Mouse (Mus musculus) G1E (cell line): Measurements from ENCODE around the gene Fkbp7. TPM values are rescaled to one million over a fixed set of nuclear protein-coding genes. Genes with fewer than 3 reads are reported as not detected.

ENCODE experiments used
- ATAC-seq: 2 replicates; pipeline ENCODE4 v1.8.0; 2016; ENCODE audit warnings: mild to moderate bottlenecking; ENCODE audit not compliant: insufficient number of reproducible peaks, poor library complexity, low FRiP score, severe bottlenecking; ENCODE audit errors: extremely low read depth
- DNase-seq: peaks from one replicate; pipeline ENCODE4 v3.0.0; 2012; ENCODE audit warnings: low spot score
- H3K27me3 ChIP-seq: 2 replicates; pipeline ENCODE4 v1.6.1; 2012; ENCODE audit warnings: mild to moderate bottlenecking, low read length, inconsistent platforms; ENCODE audit not compliant: insufficient read depth
- H3K36me3 ChIP-seq: replicated peaks from 2 replicates; pipeline ENCODE3; 2012; ENCODE audit warnings: mild to moderate bottlenecking, inconsistent platforms
- H3K4me1 ChIP-seq: 2 replicates; pipeline ENCODE4 v1.6.1; 2012; ENCODE audit warnings: low read depth, low read length, inconsistent platforms, mixed read lengths; ENCODE audit not compliant: insufficient read depth
- H3K4me3 ChIP-seq: 2 replicates; pipeline ENCODE4 v1.5.1; 2012; ENCODE audit warnings: low read depth, mild to moderate bottlenecking, inconsistent platforms, low read length, moderate library complexity, mixed read lengths
- H3K9me3 ChIP-seq: replicated peaks from 2 replicates; pipeline ENCODE4 v1.6.1; 2012; ENCODE audit warnings: inconsistent platforms
- CTCF ChIP-seq: IDR thresholded peaks from 2 replicates; pipeline ENCODE4 v1.5.1; 2012; ENCODE audit warnings: low read depth, low read length, inconsistent platforms, mixed read lengths
- GATA1 ChIP-seq: IDR thresholded peaks from 2 replicates; pipeline ENCODE4 v1.6.1; 2012; ENCODE audit warnings: borderline replicate concordance, low read length, inconsistent platforms, mixed read lengths
- GATA2 ChIP-seq: IDR thresholded peaks from 2 replicates; pipeline ENCODE4 v1.6.1; 2012; ENCODE audit warnings: low read depth, low read length, inconsistent platforms, borderline replicate concordance
- POLR2AphosphoS5 ChIP-seq: IDR thresholded peaks from 2 replicates; pipeline ENCODE4 v1.6.1; 2012; ENCODE audit warnings: low read depth, low read length, inconsistent platforms; ENCODE audit not compliant: insufficient replicate concordance
- TAL1 ChIP-seq: conservative IDR thresholded peaks from 2 replicates; pipeline ENCODE4 v1.6.1; 2012; ENCODE audit warnings: low read depth, low read length, inconsistent platforms, mixed read lengths
- polyA plus RNA-seq: library from polyadenylated mRNA; stranded (reverse); fragments of >175 nt; gene quantifications from 2 replicates; pipeline ENCODE4 v1.2.3, GENCODE M21; 2012
- total RNA-seq, 2 experiments: library from RNA; stranded (forward) in 1 of 2; stranded (reverse) in 1 of 2; fragments of 200-1000 nt in 1 of 2; fragments of >200 nt in 1 of 2; fragmentation: Nextera tagmentation in 1 of 2; gene quantifications; 2 replicates each; pipeline ENCODE4 v1.2.3; 2014 to 2017

Gene Fkbp7
- total and polyA plus RNA-seq, 3 experiments, result 0.29 to 9.9 (median 5.3) TPM

GRCm38 (mm10) chr2:76655982-76656381 lies 16.9 kb downstream of the Fkbp7 start:
- ATAC-seq, result peak; percentile 15; the same call in 1 of the 2 replicates

GRCm38 (mm10) chr2:76655444-76655843 lies 17.5 kb downstream of the Fkbp7 start:
- TF ChIP-seq GATA2, result no peak
- TF ChIP-seq TAL1, result no peak
- TF ChIP-seq POLR2AphosphoS5, result no peak
- H3K4me1 ChIP-seq, result peaks cover 8% of the 10 kb centered on the region
- ATAC-seq (no peak), DNase-seq (no peak)
- no peaks in the 10 kb centered on the region; the same call in 1 of the 2 replicates for H3K9me3 ChIP-seq
- peaks cover 3% of the 10 kb centered on the region; the same call in 1 of the 2 replicates for H3K27me3 ChIP-seq
- H3K36me3 ChIP-seq, result no peaks in the 10 kb centered on the region
- H3K4me3 ChIP-seq, result no peak overlapping the region

More at GRCm38 (mm10) chr2:76655982-76656381, 16.9 kb downstream of the Fkbp7 start:
- DNase-seq, result no peak
- peaks cover 8% of the 10 kb centered on the region for H3K4me1 ChIP-seq
- peaks cover 3% of the 10 kb centered on the region; the same call in 1 of the 2 replicates for H3K27me3 ChIP-seq
- H3K36me3 ChIP-seq, result no peaks in the 10 kb centered on the region
- no peak for TF ChIP-seq GATA2
- TF ChIP-seq CTCF, result no peak
- TF ChIP-seq TAL1, result no peak
- TF ChIP-seq GATA1, result no peak
- no peak for TF ChIP-seq POLR2AphosphoS5
- H3K4me3 ChIP-seq, result no peak overlapping the region
- H3K9me3 ChIP-seq, result no peaks in the 10 kb centered on the region; the same call in 1 of the 2 replicates

GRCm38 (mm10) chr2:76654646-76655045 lies 18.3 kb downstream of the Fkbp7 start:
- H3K4me1 ChIP-seq, result peaks cover 8% of the 10 kb centered on the region
- no peaks in the 10 kb centered on the region; the same call in 1 of the 2 replicates for H3K9me3 ChIP-seq
- DNase-seq (no peak), ATAC-seq (no peak)
- H3K36me3 ChIP-seq, result no peaks in the 10 kb centered on the region
- no peak overlapping the region for H3K4me3 ChIP-seq
- no peak for TF ChIP-seq CTCF
- TF ChIP-seq GATA1, result no peak
- TF ChIP-seq TAL1, result no peak
- no peak for TF ChIP-seq GATA2
- no peak for TF ChIP-seq POLR2AphosphoS5
- H3K27me3 ChIP-seq, result peaks cover 3% of the 10 kb centered on the region; the same call in 1 of the 2 replicates

- Histone ChIP-seq H3K36me3 (no peaks in the 10 kb centered on the region), H3K4me3 (no peak overlapping the region), H3K9me3 (no peaks in the 10 kb centered on the region; the same call in 1 of the 2 replicates), H3K27me3 (no peaks in the 10 kb centered on the region), H3K4me1 (peaks cover 15% of the 10 kb centered on the region)
- DNase-seq, result no peak
- no peak for ATAC-seq
- TF ChIP-seq POLR2AphosphoS5 (no peak), CTCF (no peak), GATA1 (no peak), GATA2 (no peak), TAL1 (no peak)
These were observed 19.8 kb downstream of the Fkbp7 start for GRCm38 (mm10) chr2:76653070-76653469.

- ATAC-seq (no peak), DNase-seq (peak; percentile 2)
These were observed 24.2 kb downstream of the Fkbp7 start for GRCm38 (mm10) chr2:76648666-76649141.

DNA sequence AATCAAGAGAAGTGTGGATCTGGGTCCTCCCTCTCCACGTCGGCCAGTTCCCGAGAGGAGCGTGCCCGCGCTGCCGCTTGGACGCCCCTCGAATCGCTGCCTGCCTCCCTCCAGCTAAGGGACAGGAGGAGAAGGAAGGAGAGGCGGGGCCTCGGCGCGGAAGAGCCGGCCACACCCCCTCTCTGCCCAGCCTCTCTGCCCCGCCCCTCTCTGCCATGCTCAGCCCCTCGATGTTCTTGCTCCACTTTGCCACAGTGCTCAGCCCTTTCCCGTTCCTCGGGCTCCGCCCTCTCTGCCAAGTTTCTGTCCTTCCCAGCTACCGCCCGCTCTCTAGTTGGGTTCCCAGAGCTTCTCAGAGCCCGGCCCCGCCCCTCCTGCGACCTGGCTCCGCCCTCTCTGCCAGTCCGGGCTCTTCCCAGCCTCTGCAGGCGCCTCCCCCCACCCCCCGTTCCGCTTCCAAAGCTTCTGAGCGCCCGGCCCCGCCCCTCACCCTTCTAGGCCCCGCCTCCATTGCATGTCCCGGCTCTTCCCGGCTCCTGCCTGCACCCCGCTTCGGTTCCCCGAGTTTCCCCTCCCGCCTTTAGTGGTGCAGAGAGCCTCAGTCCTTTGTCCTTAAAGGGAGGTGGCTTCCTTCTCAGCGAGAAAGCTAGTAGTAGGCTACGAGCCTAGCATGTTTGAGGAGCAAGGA lies 24.9 kb downstream of the Fkbp7 start, which contains the start of the genes Prkra and Pjvk:
Gene Prkra (minus strand): TSS at position 133 of the 688 bp plus-strand sequence.
Gene Pjvk (plus strand): TSS at position 594 of the 688 bp plus-strand sequence.
- TF ChIP-seq TAL1 (no peak), GATA2 (no peak), GATA1 (no peak), CTCF (no peak), POLR2AphosphoS5 (no peak)
- no peaks in the 10 kb centered on the region for H3K27me3 ChIP-seq
- DNase-seq, result peak; percentile 86
- H3K4me3 ChIP-seq, result peak within 1 kb of the TSS; percentile 91
- no peaks in the 10 kb centered on the region; the same call in 1 of the 2 replicates for H3K9me3 ChIP-seq
- ATAC-seq, result peak; percentile 98
- no peaks in the 10 kb centered on the region for H3K36me3 ChIP-seq
- H3K4me1 ChIP-seq, result peaks cover 33% of the 10 kb centered on the region

More at GRCm38 (mm10) chr2:76648666-76649141, 24.2 kb downstream of the Fkbp7 start:
- Histone ChIP-seq H3K36me3 (no peaks in the 10 kb centered on the region), H3K27me3 (no peaks in the 10 kb centered on the region), H3K9me3 (no peaks in the 10 kb centered on the region; the same call in 1 of the 2 replicates), H3K4me1 (peaks cover 30% of the 10 kb centered on the region), H3K4me3 (peak overlapping the region; percentile 91; the same call in 1 of the 2 replicates)
- TF ChIP-seq GATA1 (no peak), POLR2AphosphoS5 (no peak), TAL1 (no peak), CTCF (no peak), GATA2 (no peak)
